Mouse (Mus musculus) testis, adult 2 months (tissue): ENCODE measurements around the gene Ptger2. TPM values are rescaled to one million over a fixed set of nuclear protein-coding genes. Genes with fewer than 3 reads are reported as not detected.

Experiments used
- H3K27ac ChIP-seq: fragments of 200-500 bp; 2 replicates; pipeline ENCODE4 v1.5.1; 2012; ENCODE audit warnings: low read depth, low read length; ENCODE audit not compliant: control insufficient read depth, insufficient read depth
- H3K27me3 ChIP-seq: fragments of 200-500 bp; 2 replicates; pipeline ENCODE4 v1.6.1; 2012; ENCODE audit warnings: mild to moderate bottlenecking, low read length, moderate library complexity; ENCODE audit not compliant: control insufficient read depth, insufficient read depth
- H3K36me3 ChIP-seq: fragments of 200-500 bp; 2 replicates; pipeline ENCODE4 v1.6.1; 2012; ENCODE audit warnings: mild to moderate bottlenecking, low read length; ENCODE audit not compliant: control insufficient read depth, insufficient read depth
- H3K4me1 ChIP-seq: fragments of 200-500 bp; 2 replicates; pipeline ENCODE4 v1.6.1; 2012; ENCODE audit warnings: low read length; ENCODE audit not compliant: control insufficient read depth, insufficient read depth
- H3K4me3 ChIP-seq: fragments of 200-500 bp; 2 replicates; pipeline ENCODE4 v1.5.1; 2012; ENCODE audit warnings: low read depth, mild to moderate bottlenecking, low read length, moderate library complexity, mixed read lengths; ENCODE audit not compliant: control insufficient read depth
- CTCF ChIP-seq: fragments of 200-500 bp; IDR thresholded peaks from 2 replicates; pipeline ENCODE4 v1.5.1; 2012; ENCODE audit warnings: low read depth, mild to moderate bottlenecking, inconsistent platforms, low read length, moderate library complexity; ENCODE audit not compliant: control insufficient read depth, insufficient read depth, insufficient replicate concordance
- POLR2A ChIP-seq: fragments of 200-500 bp; IDR thresholded peaks from 2 replicates; pipeline ENCODE4 v1.6.1; 2012; ENCODE audit warnings: low read depth, mild to moderate bottlenecking, inconsistent platforms, low read length, moderate library complexity; ENCODE audit not compliant: control insufficient read depth
- polyA plus RNA-seq: library from polyadenylated mRNA; depleted of rRNA; stranded (reverse); fragments of >200 nt; gene quantifications from 2 replicates; pipeline ENCODE4 v1.2.3, GENCODE M21; 2012

The Ptger2 gene
- polyA plus RNA-seq, 1 experiment, result 0.25 TPM

GRCm38 (mm10) chr14:45011260-45011659 is 23.3 kb downstream of the Ptger2 start:
- H3K4me3 ChIP-seq, result no peak overlapping the region
- TF ChIP-seq POLR2A (no peak), CTCF (no peak)
- no peak overlapping the region for H3K27ac ChIP-seq
- no peaks in the 10 kb centered on the region for H3K4me1 ChIP-seq
- no peaks in the 10 kb centered on the region for H3K36me3 ChIP-seq
- no peaks in the 10 kb centered on the region for H3K27me3 ChIP-seq

- no peak for TF ChIP-seq POLR2A
- TF ChIP-seq CTCF, result no peak
- Histone ChIP-seq H3K36me3 (no peaks in the 10 kb centered on the region), H3K27ac (no peak overlapping the region)
Measured at GRCm38 (mm10) chr14:45011671-45012070, 23.7 kb downstream of the Ptger2 start.

GRCm38 (mm10) chr14:45021551-45021950 is 33.6 kb downstream of the Ptger2 start:
- TF ChIP-seq POLR2A (no peak), CTCF (no peak)
- Histone ChIP-seq H3K36me3 (no peaks in the 10 kb centered on the region), H3K27me3 (no peaks in the 10 kb centered on the region), H3K4me3 (no peak overlapping the region), H3K4me1 (no peaks in the 10 kb centered on the region), H3K27ac (no peak overlapping the region)

More at GRCm38 (mm10) chr14:45011671-45012070, 23.7 kb downstream of the Ptger2 start:
- no peaks in the 10 kb centered on the region for H3K4me1 ChIP-seq
- H3K27me3 ChIP-seq, result no peaks in the 10 kb centered on the region
- no peak overlapping the region for H3K4me3 ChIP-seq

- Histone ChIP-seq H3K27me3 (no peaks in the 10 kb centered on the region), H3K4me3 (no peak overlapping the region), H3K27ac (no peak overlapping the region), H3K4me1 (no peaks in the 10 kb centered on the region), H3K36me3 (no peaks in the 10 kb centered on the region)
- TF ChIP-seq POLR2A (no peak), CTCF (no peak)
Measured at GRCm38 (mm10) chr14:45034293-45034692, 46.3 kb downstream of the Ptger2 start.

- Histone ChIP-seq H3K27me3 (no peaks in the 10 kb centered on the region), H3K36me3 (no peaks in the 10 kb centered on the region), H3K27ac (no peak overlapping the region), H3K4me1 (no peaks in the 10 kb centered on the region), H3K4me3 (no peak overlapping the region)
- TF ChIP-seq POLR2A, result no peak
- TF ChIP-seq CTCF, result no peak
Measured at GRCm38 (mm10) chr14:45036579-45036978, 48.6 kb downstream of the Ptger2 start.

GRCm38 (mm10) chr14:45038052-45038451 is 50.1 kb downstream of the Ptger2 start:
- no peaks in the 10 kb centered on the region for H3K27me3 ChIP-seq
- no peak overlapping the region for H3K27ac ChIP-seq
- H3K36me3 ChIP-seq, result no peaks in the 10 kb centered on the region
- no peak for TF ChIP-seq CTCF
- no peak for TF ChIP-seq POLR2A
- H3K4me1 ChIP-seq, result no peaks in the 10 kb centered on the region
- H3K4me3 ChIP-seq, result no peak overlapping the region

GRCm38 (mm10) chr14:45040851-45041475 is 53.0 kb downstream of the Ptger2 start:
- no peak for TF ChIP-seq POLR2A
- TF ChIP-seq CTCF, result no peak
- no peaks in the 10 kb centered on the region for H3K36me3 ChIP-seq
- no peaks in the 10 kb centered on the region for H3K27me3 ChIP-seq
- H3K4me3 ChIP-seq, result no peak overlapping the region
- no peak overlapping the region for H3K27ac ChIP-seq
- H3K4me1 ChIP-seq, result no peaks in the 10 kb centered on the region
